Mouse (Mus musculus): ENCODE data around the gene Atp6v1b1. TPM values are rescaled to one million over a fixed set of nuclear protein-coding genes. Genes with fewer than 3 reads are reported as not detected.

Atp6v1b1 gene
- polyA plus RNA-seq (2015; fragmentation: Illumina TruSeq; extraction: RNeasy Lipid Tissue Mini Kit (QIAGEN cat#74804); ENCODE audit: insufficient read depth, low read depth, low replicate concordance) = not detected

DNA sequence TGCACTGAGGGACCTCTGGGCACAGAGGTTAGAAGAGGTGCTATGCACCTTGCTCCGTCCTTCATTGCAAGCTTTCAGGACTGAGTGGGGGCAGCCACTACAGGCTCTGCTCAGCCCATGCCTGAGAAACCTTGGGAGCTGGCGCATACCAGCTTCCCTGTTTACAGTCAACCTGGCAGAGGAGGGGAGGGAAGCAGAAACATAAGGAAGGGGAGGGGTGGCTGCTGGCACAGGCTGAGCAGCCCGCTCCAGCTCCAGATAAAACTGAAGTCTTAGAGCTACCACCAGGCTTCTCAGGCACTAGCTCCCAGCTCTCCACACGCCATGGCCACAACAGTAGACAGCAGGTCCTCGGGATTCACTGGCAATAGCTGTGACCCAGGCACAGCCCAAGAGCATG lies at the start of gene Atp6v1b1:
Gene Atp6v1b1, plus strand, starts transcription at position 230 of the 400 bp plus-strand sequence.

DNA sequence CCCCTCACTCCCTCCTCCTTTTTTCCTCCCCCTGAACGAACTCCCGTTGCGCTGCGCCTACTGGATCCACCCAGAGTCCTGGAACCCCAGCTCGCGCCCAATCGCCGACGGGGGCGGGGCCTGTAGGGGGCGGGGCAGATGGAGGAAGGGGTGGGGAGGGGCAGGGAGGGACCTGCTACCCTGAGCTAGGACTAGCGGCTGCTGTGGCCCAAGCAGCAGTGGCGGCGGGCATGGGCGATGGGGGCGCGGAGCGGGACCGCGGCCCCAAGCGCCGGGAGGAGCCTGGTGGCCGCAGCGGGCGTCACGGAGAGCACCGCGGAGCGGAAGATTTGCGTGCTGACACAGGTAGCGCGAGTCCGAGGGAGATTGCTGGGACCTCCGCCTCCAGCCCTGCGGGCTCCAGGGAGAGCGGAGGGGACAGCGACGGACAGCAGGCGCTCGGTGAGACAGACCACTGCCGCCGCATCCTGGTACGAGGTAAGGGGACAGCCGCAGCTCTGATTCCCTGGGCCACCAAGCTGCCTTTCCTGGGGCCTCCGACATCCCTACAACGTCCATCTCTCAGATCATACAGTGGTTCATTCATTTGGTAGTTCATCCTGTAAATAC lies 31.6 kb upstream of the Atp6v1b1 start, which contains the start of gene Vax2:
Gene Vax2, plus strand, starts transcription at position 198 of the 609 bp plus-strand sequence.

DNA sequence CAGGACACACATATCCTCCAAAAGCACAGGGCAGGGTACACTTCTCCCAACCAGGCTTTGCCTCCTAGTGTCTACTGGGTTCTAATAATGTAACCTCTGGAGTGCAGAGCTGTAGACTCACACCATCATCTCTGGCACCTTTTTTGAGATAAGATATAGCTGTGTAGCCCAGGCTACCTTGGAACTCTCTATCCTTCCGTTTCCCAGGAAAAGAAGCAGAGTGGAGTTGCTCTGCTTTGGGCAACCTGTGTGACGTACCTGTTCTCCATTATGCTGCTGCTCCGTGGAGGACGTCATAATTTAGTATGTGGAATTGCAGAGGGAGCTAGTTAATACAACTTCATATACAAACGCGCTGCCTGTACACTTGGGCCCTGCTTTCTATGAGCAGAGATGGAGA lies 19.6 kb downstream of the Atp6v1b1 start, which contains the start of gene Ankrd53:
Gene Ankrd53, plus strand, starts transcription at position 301 of the 400 bp plus-strand sequence.

DNA sequence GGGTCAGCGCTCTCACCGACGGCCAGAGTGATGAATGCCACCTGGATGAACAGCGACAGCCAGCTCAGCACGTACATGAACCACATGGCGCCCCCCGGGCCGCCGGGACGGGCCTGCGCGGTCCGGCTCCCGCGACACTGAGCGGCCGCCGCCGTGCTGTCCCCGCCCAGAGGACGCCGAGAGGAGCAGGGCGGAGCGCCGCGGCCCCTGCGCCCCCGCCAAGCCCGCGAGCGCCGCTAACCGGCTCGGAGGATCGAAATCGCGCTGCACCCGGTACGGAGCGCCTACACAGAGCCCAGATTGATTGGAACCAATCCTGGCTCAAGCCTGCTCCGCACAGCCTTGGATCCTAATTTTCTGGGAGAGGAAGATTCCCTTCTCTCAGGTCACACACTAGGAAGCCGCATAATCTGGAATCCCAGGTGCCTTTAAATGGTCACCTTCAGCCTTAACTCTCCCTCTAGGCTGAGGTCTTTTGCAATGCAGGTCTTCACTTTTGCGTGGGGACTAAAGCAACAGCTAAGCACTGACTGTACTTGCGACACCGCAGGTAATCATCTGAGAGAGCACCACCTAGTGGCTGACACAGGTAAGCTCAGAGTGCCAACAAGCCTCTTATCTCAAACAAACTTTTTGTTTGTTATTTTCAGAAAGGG lies 33.0 kb downstream of the Atp6v1b1 start, which contains the start of gene Tex261:
Gene Tex261, minus strand, starts transcription at position 176 of the 656 bp plus-strand sequence.

DNA sequence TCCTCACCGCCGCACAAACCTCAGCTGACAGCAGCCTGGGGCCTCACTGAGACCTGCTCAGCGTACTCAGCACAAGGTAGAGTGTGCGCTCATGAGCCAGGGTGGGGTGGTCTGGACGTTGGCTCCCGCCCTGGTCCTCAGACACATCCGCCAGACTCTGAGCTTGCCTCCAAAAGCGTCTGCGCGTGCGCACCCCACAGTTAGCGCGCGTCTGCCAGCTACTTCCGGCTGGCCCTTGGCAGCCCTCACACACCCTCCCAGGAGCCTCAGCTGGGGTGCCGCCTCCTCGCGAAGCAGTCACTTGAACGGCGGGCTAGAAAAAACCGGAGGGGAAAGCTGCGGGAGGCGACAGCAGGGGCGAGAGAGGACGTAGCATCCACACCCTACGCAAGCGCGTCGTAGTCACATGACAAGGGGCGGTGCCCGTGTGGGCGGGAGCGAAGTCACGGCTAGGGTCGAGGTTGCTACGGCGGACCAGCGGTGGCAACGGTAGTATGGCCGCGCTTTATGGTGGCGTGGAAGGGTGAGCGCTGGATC lies 52.0 kb downstream of the Atp6v1b1 start, which contains the start of gene Nagk:
Gene Nagk, plus strand, starts transcription at position 223 of the 537 bp plus-strand sequence.

Other genes with a start within 250 kb of the Atp6v1b1 start
- 21.2 TPM for gene Dguok, start 236.0 kb upstream of the Atp6v1b1 start, polyA plus RNA-seq (2015; fragmentation: Illumina TruSeq; extraction: RNeasy Lipid Tissue Mini Kit (QIAGEN cat#74804); ENCODE audit: insufficient read depth, low read depth, low replicate concordance)
- 6.2 TPM for gene Actg2, start 206.7 kb upstream of the Atp6v1b1 start, polyA plus RNA-seq (2015; fragmentation: Illumina TruSeq; extraction: RNeasy Lipid Tissue Mini Kit (QIAGEN cat#74804); ENCODE audit: insufficient read depth, low read depth, low replicate concordance)
- 5.2 TPM for gene Stambp, start 170.3 kb upstream of the Atp6v1b1 start, polyA plus RNA-seq (2015; fragmentation: Illumina TruSeq; extraction: RNeasy Lipid Tissue Mini Kit (QIAGEN cat#74804); ENCODE audit: insufficient read depth, low read depth, low replicate concordance)
- gene Clec4f, start 86.8 kb upstream of the Atp6v1b1 start, polyA plus RNA-seq (2015; fragmentation: Illumina TruSeq; extraction: RNeasy Lipid Tissue Mini Kit (QIAGEN cat#74804); ENCODE audit: insufficient read depth, low read depth, low replicate concordance) = 0.50 TPM
- not detected for gene Cd207, start 65.1 kb upstream of the Atp6v1b1 start, polyA plus RNA-seq (2015; fragmentation: Illumina TruSeq; extraction: RNeasy Lipid Tissue Mini Kit (QIAGEN cat#74804); ENCODE audit: insufficient read depth, low read depth, low replicate concordance)
- gene Vax2, start 31.7 kb upstream of the Atp6v1b1 start, polyA plus RNA-seq (2015; fragmentation: Illumina TruSeq; extraction: RNeasy Lipid Tissue Mini Kit (QIAGEN cat#74804); ENCODE audit: insufficient read depth, low read depth, low replicate concordance) = not detected
- gene Ankrd53, start 19.7 kb downstream of the Atp6v1b1 start, polyA plus RNA-seq (2015; fragmentation: Illumina TruSeq; extraction: RNeasy Lipid Tissue Mini Kit (QIAGEN cat#74804); ENCODE audit: insufficient read depth, low read depth, low replicate concordance) = not detected
- gene Tex261, start 32.8 kb downstream of the Atp6v1b1 start, polyA plus RNA-seq (2015; fragmentation: Illumina TruSeq; extraction: RNeasy Lipid Tissue Mini Kit (QIAGEN cat#74804); ENCODE audit: insufficient read depth, low read depth, low replicate concordance) = 14.3 TPM
- gene Nagk, start 52.0 kb downstream of the Atp6v1b1 start, polyA plus RNA-seq (2015; fragmentation: Illumina TruSeq; extraction: RNeasy Lipid Tissue Mini Kit (QIAGEN cat#74804); ENCODE audit: insufficient read depth, low read depth, low replicate concordance) = 14.5 TPM
- gene Paip2b, start 88.8 kb downstream of the Atp6v1b1 start, polyA plus RNA-seq (2015; fragmentation: Illumina TruSeq; extraction: RNeasy Lipid Tissue Mini Kit (QIAGEN cat#74804); ENCODE audit: insufficient read depth, low read depth, low replicate concordance) = 12.1 TPM
- 21.9 TPM for gene Zfp638, start 124.1 kb downstream of the Atp6v1b1 start, polyA plus RNA-seq (2015; fragmentation: Illumina TruSeq; extraction: RNeasy Lipid Tissue Mini Kit (QIAGEN cat#74804); ENCODE audit: insufficient read depth, low read depth, low replicate concordance)

Data from pancreas, adult 10 weeks (tissue).